Mouse (Mus musculus) CD4-positive naive resting alpha-beta T cell, adult 57 days (primary cell): ENCODE measurements around the gene Tubb5. TPM values are rescaled to one million over a fixed set of nuclear protein-coding genes. Genes with fewer than 3 reads are reported as not detected.

Experiments used
- total RNA-seq: library from RNA; stranded (reverse); gene quantifications from one replicate; pipeline ENCODE4 v1.2.4, GENCODE M21; 2023

Tubb5 gene
- 496 TPM for total RNA-seq

DNA sequence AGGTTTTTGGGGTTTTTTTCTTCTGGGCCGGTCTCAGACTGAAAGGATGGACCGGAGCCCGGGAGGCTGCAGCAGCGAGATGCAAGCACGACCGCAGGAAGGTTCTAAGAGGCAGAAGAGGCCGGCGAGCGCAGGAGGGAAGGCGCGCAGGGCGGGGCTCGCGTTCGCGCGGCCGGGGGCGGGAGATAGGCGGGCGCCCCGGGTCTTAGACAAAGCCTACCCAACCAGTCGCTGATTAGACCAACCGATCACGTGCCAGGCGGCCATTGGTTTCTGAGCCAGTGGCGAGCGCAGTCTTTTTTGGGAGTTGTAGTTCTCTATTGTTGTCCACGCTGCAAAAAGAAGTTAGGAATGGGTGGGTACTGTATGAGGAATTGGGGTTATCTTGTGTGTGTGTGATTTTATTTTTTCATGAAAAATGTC is at the start of gene Tubb5:
Tubb5 (minus strand) TSS at position 185 of the 423 bp plus-strand sequence.

DNA sequence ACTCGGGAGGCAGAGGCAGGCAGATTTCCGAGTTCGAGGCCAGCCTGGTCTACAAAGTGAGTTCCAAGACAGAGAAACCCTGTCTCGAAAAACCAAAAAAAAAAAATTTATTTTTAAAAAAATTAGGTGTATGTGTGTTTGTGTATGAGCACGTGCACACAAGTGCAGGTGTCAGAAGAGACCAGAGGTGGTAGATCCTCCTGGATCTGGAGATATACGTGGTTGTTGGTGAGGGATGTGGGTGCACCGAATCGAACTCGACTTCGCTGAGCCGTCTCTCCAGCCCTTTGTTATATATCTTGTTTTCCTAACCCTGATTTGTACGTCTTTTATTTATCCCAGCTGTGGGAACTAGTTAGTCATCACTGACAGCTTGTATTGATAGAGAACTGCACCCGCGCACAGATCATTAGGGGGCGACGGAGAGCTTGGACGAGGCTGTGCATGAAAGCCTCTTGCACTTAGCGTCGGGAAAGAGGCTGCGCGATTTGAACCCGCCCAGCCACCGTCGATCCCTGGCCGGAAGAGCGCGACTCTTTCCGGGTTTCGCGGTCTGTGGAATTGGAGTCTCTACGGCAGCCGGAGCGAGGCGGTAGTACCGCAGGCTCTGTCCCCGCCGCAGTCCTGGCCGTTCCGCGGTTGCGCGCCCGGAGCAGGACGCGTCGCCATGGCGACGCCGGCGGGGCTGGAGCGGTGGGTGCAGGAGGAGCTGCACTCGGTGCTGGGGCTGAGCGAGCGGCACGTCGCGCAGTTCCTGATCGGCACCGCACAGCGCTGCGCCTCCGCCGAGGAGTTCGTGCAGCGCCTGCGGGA is 41.3 kb upstream of the Tubb5 start, which contains the start of gene Dhx16:
Dhx16 (plus strand) TSS at position 575 of the 813 bp plus-strand sequence.

DNA sequence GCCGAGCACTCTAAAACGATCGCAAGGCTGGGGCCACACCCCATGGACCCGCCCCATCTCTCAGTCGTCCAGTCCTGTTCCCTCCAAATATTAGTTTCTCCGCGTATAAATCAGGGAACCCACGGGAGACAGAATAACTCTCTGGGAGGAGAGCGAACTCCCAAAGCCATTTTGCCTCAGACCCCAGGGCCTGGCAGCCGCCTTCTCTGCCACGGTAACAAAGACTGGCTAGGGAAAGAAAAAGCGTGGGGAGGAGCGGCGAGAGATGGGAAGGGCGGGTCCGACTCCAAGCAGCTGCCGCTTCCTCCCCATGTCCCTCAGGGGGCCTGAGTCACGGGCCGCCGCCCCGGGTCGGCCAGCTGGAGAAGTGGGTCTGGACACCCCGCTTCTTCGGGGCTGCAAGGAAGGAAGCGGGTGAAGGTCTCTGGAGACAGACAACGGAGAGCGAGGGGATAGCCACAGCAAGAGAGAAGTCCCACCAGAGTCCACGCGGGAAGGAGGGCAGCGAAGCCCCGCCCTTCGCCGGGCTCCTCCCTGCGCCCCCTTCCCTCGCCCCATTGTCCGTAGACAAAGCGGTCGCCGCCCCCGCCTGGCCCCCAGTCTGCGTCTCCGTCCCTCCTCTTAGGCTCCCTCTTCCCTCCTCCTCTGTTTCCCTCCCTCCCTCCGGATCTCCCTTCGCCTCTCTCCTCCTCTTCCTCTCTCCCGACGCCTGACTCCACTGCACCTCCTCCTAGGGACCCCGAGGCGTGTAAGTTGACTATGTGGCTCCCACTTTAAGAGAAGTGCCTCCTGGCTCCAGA is 27.6 kb upstream of the Tubb5 start, which contains the start of gene Ppp1r18:
Ppp1r18 (plus strand) TSS at position 113 of the 800 bp plus-strand sequence.

DNA sequence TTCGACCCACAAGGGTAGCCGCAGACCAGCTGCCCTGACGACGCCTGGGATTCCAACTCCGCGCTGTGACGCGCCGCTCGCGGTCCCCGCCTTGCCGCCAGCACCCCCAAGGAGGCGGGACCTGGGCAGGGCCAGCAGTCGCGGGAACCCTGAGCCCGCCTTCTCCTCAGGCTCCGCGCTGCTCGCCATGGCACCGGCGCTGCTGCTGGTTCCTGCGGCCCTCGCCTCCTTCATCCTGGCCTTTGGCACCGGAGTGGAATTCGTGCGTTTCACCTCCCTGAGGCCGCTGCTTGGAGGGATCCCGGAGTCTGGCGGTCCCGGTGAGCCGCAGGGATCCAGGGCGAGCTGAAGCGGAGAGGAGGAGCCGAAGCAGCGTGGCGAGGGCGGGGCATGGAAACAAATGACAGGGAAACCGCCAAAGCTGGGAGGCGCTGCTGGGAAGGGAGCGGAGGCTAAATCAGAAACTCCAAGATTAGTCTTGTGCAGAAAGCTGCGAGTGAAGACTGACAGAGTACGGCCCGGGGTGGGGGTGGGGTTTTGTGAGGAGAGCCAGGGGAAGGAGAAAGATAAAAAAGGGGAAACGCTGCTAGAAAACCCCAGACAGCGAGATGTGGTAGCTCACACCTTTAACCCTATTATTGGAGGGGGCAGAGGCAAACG is 23.2 kb upstream of the Tubb5 start, which contains the start of gene Nrm:
Nrm (plus strand) TSS at position 121 of the 660 bp plus-strand sequence.

DNA sequence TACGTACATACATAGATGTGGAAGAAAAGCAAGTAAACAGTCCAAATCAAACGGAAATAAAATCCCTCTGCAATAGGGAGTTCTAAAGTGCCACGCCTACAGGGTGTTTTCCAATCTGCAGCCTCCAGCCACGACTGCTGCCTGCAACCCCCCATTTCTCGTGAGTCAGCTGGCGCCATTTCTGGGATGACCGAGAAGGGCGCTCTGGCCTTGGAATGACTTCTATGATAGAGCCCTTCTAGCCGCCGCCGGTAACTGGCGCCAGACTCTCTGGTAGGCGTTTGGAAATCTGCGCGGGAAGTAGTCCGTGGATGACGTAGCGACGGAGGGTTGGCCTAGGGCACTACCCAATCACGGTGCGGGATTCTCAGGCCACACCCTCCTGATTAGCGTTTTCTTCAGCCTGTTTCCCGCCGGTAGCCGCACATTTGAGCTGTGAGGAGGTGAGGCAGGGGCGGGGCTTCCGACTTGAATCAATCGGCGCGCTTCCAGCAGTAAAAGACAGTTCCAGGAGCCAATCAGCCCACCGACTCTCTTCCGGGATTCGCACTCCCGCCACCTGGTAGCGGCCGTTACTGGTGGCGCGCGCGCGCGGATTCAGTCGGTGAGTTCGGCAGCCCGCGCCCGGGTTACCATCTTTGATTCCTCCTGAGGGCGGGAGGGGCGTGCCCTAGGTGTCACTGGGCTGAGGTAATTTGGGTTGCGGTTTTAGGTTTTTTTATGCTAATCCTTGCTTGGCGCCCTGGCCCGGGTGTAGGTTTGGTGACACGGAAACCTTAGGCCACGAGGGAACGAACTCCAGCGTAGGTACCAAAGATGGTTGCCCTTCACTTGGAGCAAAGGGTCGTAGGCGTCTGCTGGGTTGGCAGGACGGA is 3.2 kb upstream of the Tubb5 start, which contains the start of gene Mdc1:
Mdc1 (plus strand) TSS at position 440 of the 875 bp plus-strand sequence.

DNA sequence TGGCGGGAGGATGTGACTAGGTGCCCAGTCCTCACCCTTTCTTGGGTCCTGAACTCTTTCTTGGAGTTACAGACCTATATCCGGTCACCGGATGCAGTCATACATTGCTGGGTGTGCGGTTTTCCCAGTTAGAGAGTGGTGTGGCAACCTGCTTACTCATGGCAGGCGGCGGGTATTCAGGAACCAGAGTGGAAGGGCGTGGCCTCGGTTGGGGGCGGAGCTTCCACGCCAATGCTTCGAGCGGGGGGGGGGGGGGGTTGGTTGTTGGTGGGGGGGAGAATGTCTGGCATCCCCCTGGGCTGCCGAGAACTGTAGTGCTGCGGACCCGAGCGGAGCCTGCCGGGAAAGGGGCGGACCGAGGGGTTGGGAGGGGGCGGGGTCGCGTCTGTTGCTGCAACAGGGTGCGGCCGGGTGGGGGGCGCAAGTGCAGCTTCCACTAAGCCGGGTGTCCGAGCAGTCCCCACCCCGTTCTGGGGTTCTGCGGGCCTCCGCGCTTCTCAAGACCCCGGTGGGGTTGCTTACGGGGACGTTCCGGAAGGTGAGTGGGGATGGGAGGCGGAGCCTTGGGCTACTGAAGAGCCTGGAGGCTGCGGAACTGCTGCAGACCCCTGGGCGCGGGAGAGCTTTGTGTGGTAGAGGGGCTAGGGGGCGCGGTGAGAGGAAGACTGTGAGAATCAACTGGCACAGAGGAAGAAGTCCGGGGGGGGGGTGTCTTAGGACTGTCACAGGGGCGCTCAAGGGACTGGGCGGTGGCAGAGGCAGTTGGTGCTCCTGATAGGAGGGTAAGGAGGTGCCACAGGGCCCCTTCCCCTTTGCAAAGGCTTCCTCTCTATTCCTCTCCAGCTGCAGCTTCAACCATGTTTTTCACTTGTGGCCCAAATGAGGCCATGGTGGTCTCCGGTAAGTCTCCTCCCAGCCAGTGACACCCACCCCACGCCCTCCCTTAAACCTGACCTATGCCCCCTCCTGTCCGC is 14.9 kb downstream of the Tubb5 start, which contains the start of gene Flot1:
Flot1 (plus strand) TSS at position 267 of the 974 bp plus-strand sequence.

DNA sequence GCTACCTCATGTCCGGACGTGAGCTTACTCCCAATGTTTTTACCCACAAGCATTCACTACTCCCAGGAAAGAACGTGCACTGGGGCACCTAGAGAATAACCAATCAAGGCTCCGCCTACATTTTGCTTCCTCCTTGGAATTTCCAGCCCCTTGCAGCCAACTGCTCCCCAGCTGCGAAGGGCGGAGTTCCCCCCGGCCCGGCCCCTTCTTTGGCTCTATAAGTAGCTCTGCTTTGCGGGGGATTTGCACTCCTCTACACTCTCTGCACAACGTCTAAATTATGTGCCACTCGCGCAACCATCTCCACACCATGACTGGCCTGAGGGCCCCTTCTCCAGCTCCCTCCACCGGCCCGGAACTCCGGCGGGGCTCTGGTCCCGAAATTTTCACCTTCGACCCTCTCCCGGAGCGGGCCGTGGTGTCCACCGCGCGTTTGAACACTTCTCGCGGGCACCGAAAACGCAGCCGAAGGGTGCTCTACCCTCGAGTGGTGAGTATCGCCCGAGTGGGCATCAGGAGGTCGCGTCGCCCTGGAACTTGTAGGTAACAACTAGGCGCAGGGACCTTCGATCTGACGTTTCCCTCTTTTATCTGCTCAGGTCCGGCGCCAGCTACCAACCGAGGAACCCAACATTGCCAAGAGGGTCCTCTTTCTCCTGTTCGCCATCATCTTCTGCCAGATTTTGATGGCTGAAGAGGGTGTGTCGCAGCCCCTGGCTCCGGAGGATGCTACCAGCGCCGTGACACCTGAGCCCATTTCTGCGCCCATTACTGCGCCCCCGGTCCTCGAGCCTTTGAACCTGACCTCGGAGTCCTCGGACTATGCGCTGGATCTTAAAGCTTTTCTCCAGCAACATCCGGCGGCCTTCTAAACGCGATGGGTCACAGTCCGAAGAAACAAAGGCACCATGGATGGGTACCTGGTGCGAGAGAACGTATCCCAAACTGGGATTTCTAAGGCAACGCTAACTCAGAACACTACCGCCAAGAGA is 16.4 kb downstream of the Tubb5 start, which contains the start of gene Ier3:
Ier3 (plus strand) TSS at position 246 of the 992 bp plus-strand sequence.

Other genes starting within 250 kb of the Tubb5 start
- not detected for gene Sfta2, start 236.8 kb downstream of the Tubb5 start, total RNA-seq
- gene Gm9573, start 211.7 kb downstream of the Tubb5 start, total RNA-seq: not detected
- gene Mucl3, start 194.6 kb downstream of the Tubb5 start, total RNA-seq: not detected
- 49.3 TPM for gene Vars2, start 170.7 kb downstream of the Tubb5 start, total RNA-seq
- gene Gtf2h4, start 164.6 kb downstream of the Tubb5 start, total RNA-seq: 15.8 TPM
- gene Ddr1, start 133.7 kb downstream of the Tubb5 start, total RNA-seq: 15.5 TPM
- gene Ier3, start 16.6 kb downstream of the Tubb5 start, total RNA-seq: 6.3 TPM
- 46.7 TPM for gene Flot1, start 15.1 kb downstream of the Tubb5 start, total RNA-seq
- gene Mdc1, start 3.2 kb upstream of the Tubb5 start, total RNA-seq: 79.2 TPM
- gene Nrm, start 23.0 kb upstream of the Tubb5 start, total RNA-seq: 19.7 TPM
- gene Ppp1r18, start 27.3 kb upstream of the Tubb5 start, total RNA-seq: 272 TPM
- 95.2 TPM for gene Dhx16, start 41.5 kb upstream of the Tubb5 start, total RNA-seq
- gene 2310061I04Rik, start 59.1 kb upstream of the Tubb5 start, total RNA-seq: 30.0 TPM
- gene Atat1, start 71.8 kb upstream of the Tubb5 start, total RNA-seq: 13.5 TPM
- 61.0 TPM for gene Mrps18b, start 78.1 kb upstream of the Tubb5 start, total RNA-seq
- gene Ppp1r10, start 78.1 kb upstream of the Tubb5 start, total RNA-seq: 184 TPM
- gene Abcf1, start 131.5 kb upstream of the Tubb5 start, total RNA-seq: 129 TPM
- gene Gnl1, start 141.5 kb upstream of the Tubb5 start, total RNA-seq: 61.6 TPM
- 67.0 TPM for gene Prr3, start 141.9 kb upstream of the Tubb5 start, total RNA-seq
- 25.7 TPM for gene H2-T24, start 182.3 kb upstream of the Tubb5 start, total RNA-seq
- 302 TPM for gene H2-T23, start 194.5 kb upstream of the Tubb5 start, total RNA-seq
- 187 TPM for gene H2-T22, start 204.4 kb upstream of the Tubb5 start, total RNA-seq
- gene Gm6034, start 204.7 kb upstream of the Tubb5 start, total RNA-seq: 1.3 TPM
- gene Gm11127, start 220.1 kb upstream of the Tubb5 start, total RNA-seq: 87.5 TPM